ENCODE assay signal across 9 mouse cellular contexts in the genomic region with DNA sequence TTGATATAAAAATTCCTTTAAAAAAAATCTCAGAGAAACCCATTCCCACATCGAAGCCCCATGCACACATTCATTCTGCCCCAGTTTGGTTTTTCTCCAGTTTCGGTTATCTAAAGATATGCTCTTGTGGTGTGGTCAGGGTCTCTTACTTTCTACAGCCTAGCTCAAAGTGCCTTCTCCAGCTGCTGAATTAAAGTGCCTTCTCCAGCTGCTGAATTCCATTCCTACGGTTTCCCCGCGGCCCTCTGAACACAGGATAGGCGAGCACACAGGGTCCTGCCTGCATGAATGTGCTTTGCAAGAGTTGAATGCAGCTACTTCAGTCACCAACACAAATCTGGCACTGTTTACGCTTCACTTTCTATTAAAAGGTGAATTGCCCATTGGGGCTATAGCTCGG. TPM values are rescaled to one million over a fixed set of nuclear protein-coding genes. Genes with fewer than 3 reads are reported as not detected.
A peak's percentile ranks its signal among the peaks of the same experiment; 100 is the strongest.
DNase-seq lines count a peak whose midpoint lies in the region; ATAC-seq and TF ChIP-seq lines count a peak whose summit lies in the region.
"Had no signal": no experiment of that assay in that cellular context is flagged by ENCODE, and none has a peak within 500 bp of the region (broad histone marks: within the 10 kb centered on the region; RNA-seq: fewer than 3 reads in every experiment).

No protein-coding gene starts in this region.

- TF ChIP-seq CTCF in kidney, postnatal 0 days (IDR thresholded peaks at IDR 0.05; ENCODE audit: low read depth) = no peak

- no peaks in the 10 kb centered on the region for H3K4me1 ChIP-seq in kidney, postnatal 0 days (replicated peaks; ENCODE audit: insufficient read depth, low read length)
- H3K4me1 ChIP-seq in forebrain, embryonic 14.5 days (ENCODE audit: control insufficient read depth, insufficient read depth, low read length) = no peaks in the 10 kb centered on the region; the same call in 1 of the 2 replicates
- peaks cover 24% of the 10 kb centered on the region for H3K4me1 ChIP-seq in limb, embryonic 12.5 days (replicated peaks)
- peaks cover 21% of the 10 kb centered on the region for H3K4me1 ChIP-seq in neural tube, embryonic 13.5 days (replicated peaks)

- H3K9ac ChIP-seq in kidney, postnatal 0 days (ENCODE audit: low read depth, low read length) = no peak overlapping the region
- peak overlapping the region; percentile 65; the same call in 1 of the 2 replicates for H3K9ac ChIP-seq in forebrain, embryonic 14.5 days (ENCODE audit: low read length)
- H3K9ac ChIP-seq in limb, embryonic 12.5 days (replicated peaks) = no peak overlapping the region
- H3K9ac ChIP-seq in neural tube, embryonic 13.5 days = peak overlapping the region; percentile 80

- H3K36me3 ChIP-seq in kidney, postnatal 0 days (ENCODE audit: insufficient read depth, low read length) = no peaks in the 10 kb centered on the region
- H3K36me3 ChIP-seq in forebrain, embryonic 14.5 days (ENCODE audit: control insufficient read depth, insufficient read depth, low read length) = no peaks in the 10 kb centered on the region
- no peaks in the 10 kb centered on the region for H3K36me3 ChIP-seq in limb, embryonic 12.5 days
- no peaks in the 10 kb centered on the region for H3K36me3 ChIP-seq in neural tube, embryonic 13.5 days
- H3K36me3 ChIP-seq: G1E had no signal

- no peaks in the 10 kb centered on the region for H3K27me3 ChIP-seq in kidney, postnatal 0 days (ENCODE audit: insufficient read depth, low read length)
- peaks cover 47% of the 10 kb centered on the region for H3K27me3 ChIP-seq in forebrain, embryonic 14.5 days (replicated peaks; ENCODE audit: control insufficient read depth, insufficient read depth, low read length)
- peaks cover 30% of the 10 kb centered on the region for H3K27me3 ChIP-seq in limb, embryonic 12.5 days
- H3K27me3 ChIP-seq in neural tube, embryonic 13.5 days = peaks cover 32% of the 10 kb centered on the region

- H3K27ac ChIP-seq in kidney, postnatal 0 days = no peak overlapping the region
- H3K27ac ChIP-seq in forebrain, embryonic 14.5 days (ENCODE audit: low read depth, low read length) = no peak overlapping the region
- peak overlapping the region; percentile 90; the same call in 1 of the 2 replicates for H3K27ac ChIP-seq in limb, embryonic 12.5 days
- H3K27ac ChIP-seq in neural tube, embryonic 13.5 days (replicated peaks) = no peak overlapping the region

- 39% methylated on average over 8 of the region's 8 CpGs for WGBS in kidney, postnatal 0 days
- 40% methylated on average over 8 of the region's 8 CpGs for WGBS in forebrain, embryonic 14.5 days
- WGBS in limb, embryonic 12.5 days = 29% methylated on average over 8 of the region's 8 CpGs
- 30% methylated on average over 8 of the region's 8 CpGs for WGBS in neural tube, embryonic 13.5 days

- no peaks in the 10 kb centered on the region for H3K9me3 ChIP-seq in kidney, postnatal 0 days (replicated peaks; ENCODE audit: low read length)
- H3K9me3 ChIP-seq in forebrain, embryonic 14.5 days (replicated peaks; ENCODE audit: control insufficient read depth, low read length) = no peaks in the 10 kb centered on the region
- H3K9me3 ChIP-seq in limb, embryonic 12.5 days = no peaks in the 10 kb centered on the region
- H3K9me3 ChIP-seq in neural tube, embryonic 13.5 days = no peaks in the 10 kb centered on the region

- peak overlapping the region; percentile 69; the same call in 1 of the 2 replicates for H3K4me3 ChIP-seq in kidney, postnatal 0 days (replicated peaks; ENCODE audit: low read depth, low read length)
- peak overlapping the region; percentile 61 for H3K4me3 ChIP-seq in forebrain, embryonic 14.5 days (ENCODE audit: low read depth, low read length)
- peak overlapping the region; percentile 84 for H3K4me3 ChIP-seq in limb, embryonic 12.5 days (replicated peaks)
- peak overlapping the region; percentile 61 for H3K4me3 ChIP-seq in neural tube, embryonic 13.5 days

- H3K4me2 ChIP-seq in kidney, postnatal 0 days (ENCODE audit: low read length) = peak overlapping the region; percentile 59
- H3K4me2 ChIP-seq in forebrain, embryonic 14.5 days (ENCODE audit: low read length) = peak overlapping the region; percentile 100
- peak overlapping the region; percentile 94 for H3K4me2 ChIP-seq in limb, embryonic 12.5 days
- H3K4me2 ChIP-seq in neural tube, embryonic 13.5 days = peak overlapping the region; percentile 99

- DNase-seq in kidney, postnatal 0 days (ENCODE audit: low spot score) = no peak
- no peak for DNase-seq in kidney, adult 8-10 months
- no peak for DNase-seq in forebrain, embryonic 14.5 days (ENCODE audit: low spot score)
- DNase-seq in urinary bladder, postnatal 14 days (ENCODE audit: low spot score) = no peak
- no peak for DNase-seq in thymus, adult 18-20 months
- DNase-seq in retina, embryonic 14.5 days (ENCODE audit: low spot score) = no peak

- ATAC-seq in kidney, postnatal 0 days (replicated peaks; ENCODE audit: low FRiP score, low read depth) = no peak
- ATAC-seq in forebrain, embryonic 14.5 days = no peak
- ATAC-seq in limb, embryonic 12.5 days (ENCODE audit: insufficient number of reproducible peaks, insufficient read depth, low FRiP score, low TSS enrichment, low read depth) = no peak
- no peak for ATAC-seq in neural tube, embryonic 13.5 days (ENCODE audit: low read depth)

RNA-seq across cellular contexts. Expression of a gene that starts 0.6 kb away (rescaled TPM):
- 10.5 and 10.8 TPM in 2 replicates for polyA plus RNA-seq in kidney, postnatal 0 days (2015; fragmentation: Nextera tagmentation; extraction: Ambion mirVana)
- 2.2 and 3.5 TPM in 2 replicates for polyA plus RNA-seq in forebrain, embryonic 14.5 days (2014; fragmentation: Nextera tagmentation; extraction: Ambion mirVana)
- polyA plus RNA-seq in limb, embryonic 12.5 days (2016; fragmentation: Nextera tagmentation; extraction: Ambion mirVana) = 17.5 and 20.3 TPM in 2 replicates
- polyA plus RNA-seq in neural tube, embryonic 13.5 days (2015; fragmentation: Nextera tagmentation; extraction: Ambion mirVana) = 6.9 and 7.8 TPM in 2 replicates
- polyA plus RNA-seq: G1E had no signal

RNA-seq across cellular contexts. Expression of a gene that starts 41.0 kb away (rescaled TPM):
- polyA plus RNA-seq in kidney, postnatal 0 days (2015; fragmentation: Nextera tagmentation; extraction: Ambion mirVana) = 1.4 and 1.6 TPM in 2 replicates
- 1.4 and 1.8 TPM in 2 replicates for polyA plus RNA-seq in forebrain, embryonic 14.5 days (2014; fragmentation: Nextera tagmentation; extraction: Ambion mirVana)
- 2.7 and 3.1 TPM in 2 replicates for polyA plus RNA-seq in limb, embryonic 12.5 days (2016; fragmentation: Nextera tagmentation; extraction: Ambion mirVana)
- 2.6 and 3.0 TPM in 2 replicates for polyA plus RNA-seq in neural tube, embryonic 13.5 days (2015; fragmentation: Nextera tagmentation; extraction: Ambion mirVana)
- polyA plus RNA-seq: G1E had no signal

Comparison
In these comparisons a context has a peak if more than half of its experiments do, and no peak if none do; other contexts are left out.
1. H3K9ac ChIP-seq: peak in forebrain, embryonic 14.5 days (single experiment) and neural tube, embryonic 13.5 days (single experiment); none in kidney, postnatal 0 days (single experiment) and limb, embryonic 12.5 days (single experiment).
2. Peak in every context shown above with its lines, with median percentiles within 50 percentile points of each other: H3K4me2 ChIP-seq and H3K4me3 ChIP-seq.